Mouse (Mus musculus): ENCODE measurements around the gene Rap2a.

- no peak for TF ChIP-seq CTCF (conservative IDR thresholded peaks at IDR 0.05; ENCODE audit: low read length)
- TF ChIP-seq POU5F1 (IDR thresholded peaks at IDR 0.05; ENCODE audit: borderline replicate concordance, low read length): no peak
- no peak for TF ChIP-seq NANOG (IDR thresholded peaks at IDR 0.05; ENCODE audit: borderline replicate concordance, low read length)
Measured at GRCm38 (mm10) chr14:120476186-120476697, 2.0 kb upstream of the Rap2a start.

All from E14TG2a.4 (cell line).